Mouse (Mus musculus) left cerebral cortex, adult 11 months (tissue): ENCODE data around the gene Sema3d.

Experiments
- DNase-seq: peaks from one replicate; pipeline ENCODE4 v3.0.0; 2022; ENCODE audit warnings: low spot score

Sema3d gene

GRCm38 (mm10) chr5:12499037-12499436 lies 115.9 kb downstream of the Sema3d start:
- no peak for DNase-seq

- no peak for DNase-seq
Observed at GRCm38 (mm10) chr5:12499791-12500504, 116.8 kb downstream of the Sema3d start.

- DNase-seq, result no peak
Observed at GRCm38 (mm10) chr5:12512471-12512870, 129.3 kb downstream of the Sema3d start.

GRCm38 (mm10) chr5:12515283-12515682 lies 132.1 kb downstream of the Sema3d start:
- no peak for DNase-seq

- DNase-seq, result no peak
Observed at GRCm38 (mm10) chr5:12525235-12525767, 142.1 kb downstream of the Sema3d start.

- no peak for DNase-seq
Observed at GRCm38 (mm10) chr5:12528596-12528995, 145.4 kb downstream of the Sema3d start.

- DNase-seq, result no peak
Observed at GRCm38 (mm10) chr5:12529771-12530170, 146.6 kb downstream of the Sema3d start.

- no peak for DNase-seq
Observed at GRCm38 (mm10) chr5:12541268-12541667, 158.1 kb downstream of the Sema3d start.

GRCm38 (mm10) chr5:12549046-12549669 lies 166.0 kb downstream of the Sema3d start:
- no peak for DNase-seq

GRCm38 (mm10) chr5:12555401-12555800 lies 172.2 kb downstream of the Sema3d start:
- DNase-seq, result no peak

- DNase-seq, result no peak
Observed at GRCm38 (mm10) chr5:12557889-12558288, 174.7 kb downstream of the Sema3d start.

GRCm38 (mm10) chr5:12561740-12562139 lies 178.6 kb downstream of the Sema3d start:
- no peak for DNase-seq

GRCm38 (mm10) chr5:12562204-12562603 lies 179.0 kb downstream of the Sema3d start:
- peak; percentile 41 for DNase-seq

- DNase-seq, result no peak
Observed at GRCm38 (mm10) chr5:12563132-12563531, 179.9 kb downstream of the Sema3d start.

- DNase-seq, result no peak
Observed at GRCm38 (mm10) chr5:12564602-12565220, 181.5 kb downstream of the Sema3d start.

- no peak for DNase-seq
Observed at GRCm38 (mm10) chr5:12566568-12566967, 183.4 kb downstream of the Sema3d start.

- DNase-seq, result no peak
Observed at GRCm38 (mm10) chr5:12574551-12574950, 191.4 kb downstream of the Sema3d start.

- no peak for DNase-seq
Observed at GRCm38 (mm10) chr5:12575262-12575661, 192.1 kb downstream of the Sema3d start.

GRCm38 (mm10) chr5:12579752-12580151 lies 196.6 kb downstream of the Sema3d start:
- no peak for DNase-seq

GRCm38 (mm10) chr5:12582540-12582939 lies 199.4 kb downstream of the Sema3d start:
- no peak for DNase-seq

- no peak for DNase-seq
Observed at GRCm38 (mm10) chr5:12583293-12583834, 200.2 kb downstream of the Sema3d start.

GRCm38 (mm10) chr5:12584886-12585285 lies 201.7 kb downstream of the Sema3d start:
- DNase-seq, result no peak
